Comparison of ENCODE assay signal across 8 mouse cellular contexts in the genomic region with DNA sequence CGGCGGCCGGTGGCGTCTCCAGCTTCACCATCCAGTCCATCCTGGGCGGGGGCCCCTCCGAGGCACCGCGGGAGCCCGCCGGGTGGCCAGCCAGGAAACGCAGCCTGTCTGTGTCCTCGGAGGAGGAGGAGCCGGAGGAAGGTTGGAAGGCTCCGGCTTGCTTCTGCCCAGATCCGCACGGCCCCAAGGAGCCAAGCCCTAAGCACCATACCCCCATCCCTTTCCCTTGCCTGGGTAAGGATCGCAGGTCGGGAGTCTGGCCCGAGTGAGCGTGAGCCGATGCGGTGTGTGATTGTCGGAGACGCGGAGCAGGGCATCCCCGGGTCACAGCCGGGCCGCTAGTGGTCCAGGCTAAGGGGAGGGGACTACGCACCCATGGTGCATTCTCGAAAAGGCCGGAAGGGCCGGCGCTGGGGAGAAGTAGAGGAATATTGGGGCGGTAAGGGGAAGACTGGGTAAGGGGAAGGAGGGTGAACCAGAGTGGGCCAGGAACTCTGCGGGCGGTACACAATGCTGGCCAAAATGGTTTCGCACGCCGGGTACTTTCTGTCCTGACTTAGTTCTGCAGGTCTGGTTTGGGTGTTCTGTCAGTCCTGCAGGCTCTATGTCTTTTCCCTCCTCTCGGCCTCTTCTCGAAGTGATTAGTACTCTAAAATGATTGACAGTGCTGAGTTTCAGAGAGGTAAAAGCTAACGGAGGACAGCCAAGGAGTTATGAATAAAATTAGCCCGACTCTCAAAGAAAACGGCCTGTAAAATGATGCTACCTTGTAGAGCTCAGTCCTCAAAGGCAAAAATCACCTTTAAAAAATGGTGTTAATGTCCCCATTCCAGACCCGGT. TPM values are rescaled to one million over a fixed set of nuclear protein-coding genes. Genes with fewer than 3 reads are reported as not detected.
A peak's percentile ranks its signal among the peaks of the same experiment; 100 is the strongest.
DNase-seq lines count a peak whose midpoint lies in the region; ATAC-seq lines count a peak whose summit lies in the region.

No protein-coding gene starts in this region.

- peak overlapping the region; percentile 41 for H3K4me2 ChIP-seq in kidney, embryonic 14.5 days (replicated peaks; ENCODE audit: low read depth, low read length)
- H3K4me2 ChIP-seq in hindbrain, embryonic 12.5 days (replicated peaks), result peak overlapping the region; percentile 57
- peak overlapping the region; percentile 63 for H3K4me2 ChIP-seq in midbrain, embryonic 11.5 days

- H3K36me3 ChIP-seq in kidney, embryonic 14.5 days (ENCODE audit: control insufficient read depth, insufficient read depth, low read length), result no peaks in the 10 kb centered on the region
- no peaks in the 10 kb centered on the region for H3K36me3 ChIP-seq in hindbrain, embryonic 12.5 days
- no peaks in the 10 kb centered on the region for H3K36me3 ChIP-seq in midbrain, embryonic 11.5 days (ENCODE audit: control insufficient read depth, insufficient read depth, low read length)

- H3K9ac ChIP-seq in kidney, embryonic 14.5 days (ENCODE audit: low read depth, low read length), result no peak overlapping the region
- H3K9ac ChIP-seq in hindbrain, embryonic 12.5 days, result peak overlapping the region; percentile 58
- H3K9ac ChIP-seq in midbrain, embryonic 11.5 days (ENCODE audit: low read length), result peak overlapping the region; percentile 36; the same call in 1 of the 2 replicates

- DNase-seq in kidney, adult 9 months, result no peak
- peak; percentile 61 for DNase-seq in ZHBTc4 (ENCODE audit: low read depth, low spot score)
- peak; percentile 96 for DNase-seq in midbrain, embryonic 11.5 days (ENCODE audit: low spot score, missing footprints)
- DNase-seq in right cerebral cortex, postnatal 36 days (ENCODE audit: low spot score in 2 of 2), result no peak
- no peak for DNase-seq in cerebellum, postnatal 25 days
- no peak for DNase-seq in cerebellum, adult 11 months

- WGBS in kidney, embryonic 14.5 days, result under 1% methylated on average over 45 of the region's 45 CpGs
- 1% methylated on average over 45 of the region's 45 CpGs for WGBS in hindbrain, embryonic 12.5 days
- WGBS in midbrain, embryonic 11.5 days, result under 1% methylated on average over 45 of the region's 45 CpGs

- no peak overlapping the region for H3K27ac ChIP-seq in kidney, embryonic 14.5 days (ENCODE audit: low read depth, low read length)
- peak overlapping the region; percentile 55 for H3K27ac ChIP-seq in hindbrain, embryonic 12.5 days
- no peak overlapping the region for H3K27ac ChIP-seq in midbrain, embryonic 11.5 days (ENCODE audit: low read depth, low read length)

- peaks cover 97% of the 10 kb centered on the region for H3K27me3 ChIP-seq in kidney, embryonic 14.5 days (ENCODE audit: control insufficient read depth, insufficient read depth, low read length)
- peaks cover 96% of the 10 kb centered on the region for H3K27me3 ChIP-seq in hindbrain, embryonic 12.5 days
- H3K27me3 ChIP-seq in midbrain, embryonic 11.5 days (ENCODE audit: control insufficient read depth, insufficient read depth, low read length), result peaks cover 96% of the 10 kb centered on the region

- peak overlapping the region; percentile 30 for H3K4me3 ChIP-seq in kidney, embryonic 14.5 days (ENCODE audit: low read length)
- H3K4me3 ChIP-seq in hindbrain, embryonic 12.5 days, result peak overlapping the region; percentile 33
- peak overlapping the region; percentile 37 for H3K4me3 ChIP-seq in midbrain, embryonic 11.5 days (ENCODE audit: low read depth, low read length)

- ATAC-seq in kidney, embryonic 14.5 days (ENCODE audit: low FRiP score, low TSS enrichment), result peak; percentile 42
- peak; percentile 37 for ATAC-seq in hindbrain, embryonic 12.5 days (ENCODE audit: low FRiP score)
- peak; percentile 56 for ATAC-seq in midbrain, embryonic 11.5 days (ENCODE audit: low FRiP score)

- no peaks in the 10 kb centered on the region for H3K9me3 ChIP-seq in kidney, embryonic 14.5 days (ENCODE audit: control insufficient read depth, low read length)
- no peaks in the 10 kb centered on the region for H3K9me3 ChIP-seq in hindbrain, embryonic 12.5 days (replicated peaks)
- no peaks in the 10 kb centered on the region for H3K9me3 ChIP-seq in midbrain, embryonic 11.5 days (ENCODE audit: control insufficient read depth, low read length)

- peaks cover 14% of the 10 kb centered on the region; the same call in 1 of the 2 replicates for H3K4me1 ChIP-seq in kidney, embryonic 14.5 days (ENCODE audit: control insufficient read depth, insufficient read depth, low read length)
- H3K4me1 ChIP-seq in hindbrain, embryonic 12.5 days, result peaks cover 32% of the 10 kb centered on the region
- peaks cover 28% of the 10 kb centered on the region for H3K4me1 ChIP-seq in midbrain, embryonic 11.5 days (ENCODE audit: control insufficient read depth, insufficient read depth, low read length)

RNA-seq across cellular contexts. Expression of a gene that starts 5.5 kb away (rescaled TPM):
- 241 and 263 TPM in 2 replicates for polyA plus RNA-seq in kidney, embryonic 14.5 days (2014; fragmentation: Nextera tagmentation; extraction: Ambion mirVana)
- 217 and 220 TPM in 2 replicates for polyA plus RNA-seq in hindbrain, embryonic 12.5 days (2016; fragmentation: Nextera tagmentation; extraction: Ambion mirVana)
- 275 and 279 TPM in 2 replicates for polyA plus RNA-seq in midbrain, embryonic 11.5 days (2014; fragmentation: Nextera tagmentation; extraction: Ambion mirVana)

RNA-seq across cellular contexts. Expression of a gene that starts 6.0 kb away (rescaled TPM):
- polyA plus RNA-seq in kidney, embryonic 14.5 days (2014; fragmentation: Nextera tagmentation; extraction: Ambion mirVana), result not detected in 2 replicates
- 3.5 and 3.9 TPM in 2 replicates for polyA plus RNA-seq in hindbrain, embryonic 12.5 days (2016; fragmentation: Nextera tagmentation; extraction: Ambion mirVana)
- 0.10 and 0.19 TPM in 2 replicates for polyA plus RNA-seq in midbrain, embryonic 11.5 days (2014; fragmentation: Nextera tagmentation; extraction: Ambion mirVana)

RNA-seq across cellular contexts. Expression of a gene that starts 11.9 kb away (rescaled TPM):
- polyA plus RNA-seq in kidney, embryonic 14.5 days (2014; fragmentation: Nextera tagmentation; extraction: Ambion mirVana), result not detected in 2 replicates
- 2.2 and 4.1 TPM in 2 replicates for polyA plus RNA-seq in hindbrain, embryonic 12.5 days (2016; fragmentation: Nextera tagmentation; extraction: Ambion mirVana)
- 0.18 TPM in 1 of 2 replicates, not detected in the other for polyA plus RNA-seq in midbrain, embryonic 11.5 days (2014; fragmentation: Nextera tagmentation; extraction: Ambion mirVana)

Comparison
In these comparisons a context has a peak if more than half of its experiments do, and no peak if none do; other contexts are left out.
1. DNase-seq: peak in ZHBTc4 (single experiment) and midbrain, embryonic 11.5 days (single experiment); none in kidney, adult 9 months (single experiment), right cerebral cortex, postnatal 36 days (0 of 2), cerebellum, postnatal 25 days (0 of 2) and cerebellum, adult 11 months (single experiment).
2. Peak in every context shown above with its lines, with median percentiles within 50 percentile points of each other: ATAC-seq, H3K4me2 ChIP-seq and H3K4me3 ChIP-seq.